Mouse (Mus musculus) small intestine, adult 2 months (tissue): ENCODE measurements around the gene Cacna2d3. TPM values are rescaled to one million over a fixed set of nuclear protein-coding genes. Genes with fewer than 3 reads are reported as not detected.

ENCODE experiments used
- H3K27ac ChIP-seq: fragments of 200-500 bp; 2 replicates; pipeline ENCODE4 v1.5.1; 2012; ENCODE audit warnings: low read depth, low read length, control low read depth, inconsistent platforms; ENCODE audit not compliant: insufficient read depth
- H3K27me3 ChIP-seq: fragments of 200-500 bp; 2 replicates; pipeline ENCODE4 v1.6.1; 2012; ENCODE audit warnings: mild to moderate bottlenecking, moderate library complexity, low read length, inconsistent platforms; ENCODE audit not compliant: control insufficient read depth, insufficient read depth
- H3K36me3 ChIP-seq: fragments of 200-500 bp; 2 replicates; pipeline ENCODE4 v1.6.1; 2012; ENCODE audit warnings: mild to moderate bottlenecking, low read length, control low read depth, inconsistent platforms; ENCODE audit not compliant: control insufficient read depth, insufficient read depth
- H3K4me1 ChIP-seq: fragments of 200-500 bp; 2 replicates; pipeline ENCODE4 v1.6.1; 2012; ENCODE audit warnings: low read length, inconsistent platforms, mixed read lengths; ENCODE audit not compliant: control insufficient read depth, insufficient read depth, insufficient read length
- H3K4me3 ChIP-seq: fragments of 200-500 bp; 2 replicates; pipeline ENCODE4 v1.5.1; 2012; ENCODE audit warnings: low read depth, mild to moderate bottlenecking, control low read depth, inconsistent platforms, low read length, moderate library complexity
- CTCF ChIP-seq: fragments of 200-500 bp; IDR thresholded peaks from 2 replicates; pipeline ENCODE4 v1.5.1; 2012; ENCODE audit warnings: low read depth, mild to moderate bottlenecking, control low read depth, inconsistent platforms, low read length, moderate library complexity, mixed read lengths; ENCODE audit not compliant: insufficient replicate concordance, insufficient read length; ENCODE audit errors: extremely low read depth
- POLR2A ChIP-seq: fragments of 200-500 bp; IDR thresholded peaks from 2 replicates; pipeline ENCODE4 v1.6.1; 2012; ENCODE audit warnings: low read depth, mild to moderate bottlenecking, control low read depth, inconsistent platforms, low read length, moderate library complexity
- WGBS: fragments of 180-500 bp; shearing (Covaris S2); methylation state at CpG from one replicate; pipeline ENCODE4 v1.1.7; 2018; 5-methylcytosine and 5-hydroxymethylcytosine counted together
- polyA plus RNA-seq: library from polyadenylated mRNA; depleted of rRNA; stranded (reverse); fragments of >200 nt; gene quantifications from 2 replicates; pipeline ENCODE4 v1.2.3, GENCODE M21; 2012

Cacna2d3 gene
- polyA plus RNA-seq, 1 experiment: 0.27 TPM

DNA sequence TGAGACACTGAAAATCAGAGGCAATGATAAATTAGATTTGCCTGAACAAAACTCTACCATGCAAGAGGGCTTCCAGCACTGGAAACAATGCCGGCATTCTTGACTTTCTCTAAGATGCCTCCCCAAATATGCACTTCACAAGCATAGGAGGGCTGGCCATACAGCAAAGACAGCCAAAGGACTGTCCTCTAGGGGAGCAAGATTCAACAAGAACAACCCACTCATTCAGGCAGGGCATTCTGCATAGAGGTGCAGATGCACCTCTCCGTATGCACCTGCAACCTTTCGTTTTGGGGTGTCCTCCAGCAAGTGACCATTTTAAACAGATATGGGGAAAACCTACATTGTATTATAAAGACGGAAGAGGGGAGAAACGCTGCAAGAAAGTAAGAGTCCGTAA lies 380.1 kb downstream of the Cacna2d3 start:
- 85% methylated on average over 6 of the region's 6 CpGs for WGBS
- Histone ChIP-seq H3K4me1 (no peaks in the 10 kb centered on the region), H3K36me3 (no peaks in the 10 kb centered on the region), H3K27me3 (no peaks in the 10 kb centered on the region), H3K4me3 (no peak overlapping the region), H3K27ac (no peak overlapping the region)
- no peak for TF ChIP-seq POLR2A
- TF ChIP-seq CTCF: no peak

DNA sequence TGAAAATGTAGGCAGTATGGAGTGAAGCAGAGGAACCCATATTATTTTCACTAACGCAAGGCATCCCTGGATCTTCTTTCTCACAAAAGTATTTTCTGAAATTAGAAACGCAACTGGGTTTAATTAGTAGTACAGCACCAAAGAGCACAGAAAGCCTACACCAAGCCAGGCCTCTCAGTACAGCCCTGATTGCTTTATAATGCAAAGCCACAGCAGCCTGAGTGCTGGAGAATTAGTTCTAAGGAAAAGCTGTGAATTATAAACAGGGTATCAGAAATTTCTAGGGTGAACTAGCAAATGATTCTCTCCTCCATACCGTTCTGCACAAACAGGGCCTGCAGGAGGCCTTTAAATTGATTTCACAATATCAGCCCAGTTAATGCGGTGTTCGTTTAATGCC lies 380.9 kb downstream of the Cacna2d3 start:
- Histone ChIP-seq H3K27me3 (no peaks in the 10 kb centered on the region), H3K4me3 (no peak overlapping the region), H3K36me3 (no peaks in the 10 kb centered on the region), H3K4me1 (no peaks in the 10 kb centered on the region), H3K27ac (no peak overlapping the region)
- TF ChIP-seq POLR2A (no peak), CTCF (no peak)
- WGBS: 81% methylated on average over 5 of the region's 5 CpGs

DNA sequence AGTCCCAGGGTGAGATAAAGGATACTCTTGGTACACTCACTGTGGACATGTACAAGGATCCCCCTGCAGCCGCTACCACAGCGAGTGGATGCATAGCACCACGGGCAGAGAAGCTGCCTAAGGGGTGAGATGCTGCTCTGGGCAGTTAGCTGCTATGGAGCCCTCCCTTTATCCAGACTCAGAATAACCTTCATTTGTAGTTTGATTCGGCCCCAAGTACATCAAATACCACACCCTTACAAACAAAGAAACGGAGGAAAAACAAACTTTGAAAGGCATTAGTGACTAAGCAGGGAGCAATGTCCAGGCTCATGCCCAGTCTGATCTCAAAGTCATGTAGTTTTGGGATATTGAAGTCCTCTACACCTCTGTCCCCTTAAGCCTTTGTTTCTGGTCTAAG lies 386.8 kb downstream of the Cacna2d3 start:
- Histone ChIP-seq H3K4me3 (no peak overlapping the region), H3K27ac (no peak overlapping the region), H3K36me3 (no peaks in the 10 kb centered on the region), H3K27me3 (no peaks in the 10 kb centered on the region), H3K4me1 (no peaks in the 10 kb centered on the region)
- no peak for TF ChIP-seq POLR2A
- no peak for TF ChIP-seq CTCF
- WGBS: 64% methylated on average over 5 of the region's 5 CpGs

DNA sequence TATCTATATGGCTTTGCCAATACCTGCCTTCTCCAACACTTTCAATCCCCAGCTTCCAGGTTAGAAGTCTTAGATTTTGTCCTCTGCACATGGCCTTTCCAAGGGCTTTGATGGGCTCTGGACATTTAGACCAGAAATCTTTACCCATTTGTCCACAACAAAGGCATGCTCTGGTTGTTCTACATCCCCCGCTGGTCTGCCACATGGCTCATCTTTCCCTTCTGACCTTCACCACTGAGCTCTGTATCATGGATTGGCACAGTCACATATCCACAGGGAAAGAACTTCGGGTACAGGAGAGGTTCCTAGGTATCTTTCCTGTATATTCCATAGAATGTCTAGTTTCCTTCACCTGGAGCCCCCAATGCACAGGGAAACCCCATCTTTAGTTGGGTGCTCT lies 387.4 kb downstream of the Cacna2d3 start:
- Histone ChIP-seq H3K36me3 (no peaks in the 10 kb centered on the region), H3K27ac (no peak overlapping the region), H3K4me1 (no peaks in the 10 kb centered on the region), H3K27me3 (no peaks in the 10 kb centered on the region), H3K4me3 (no peak overlapping the region)
- WGBS: 67% methylated on average over 2 of the region's 2 CpGs
- TF ChIP-seq POLR2A (no peak), CTCF (no peak)

DNA sequence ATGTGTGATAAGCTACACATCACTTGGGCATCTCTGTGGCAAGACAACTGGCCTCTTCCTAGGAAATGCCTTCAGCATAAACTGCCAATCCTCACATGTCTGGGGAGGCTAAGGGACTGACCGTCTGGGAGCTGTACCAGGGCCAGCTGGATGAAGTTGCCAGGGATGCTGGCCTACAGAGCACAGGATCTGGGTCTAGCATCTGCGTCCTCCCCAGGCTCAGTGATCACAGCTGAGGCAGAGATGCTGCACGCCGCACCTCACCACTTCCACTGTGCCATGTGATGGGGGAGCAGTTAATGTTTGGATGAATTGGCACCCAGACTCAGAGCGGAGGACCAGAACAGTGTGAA lies 397.3 kb downstream of the Cacna2d3 start:
- TF ChIP-seq POLR2A: no peak
- TF ChIP-seq CTCF: no peak

DNA sequence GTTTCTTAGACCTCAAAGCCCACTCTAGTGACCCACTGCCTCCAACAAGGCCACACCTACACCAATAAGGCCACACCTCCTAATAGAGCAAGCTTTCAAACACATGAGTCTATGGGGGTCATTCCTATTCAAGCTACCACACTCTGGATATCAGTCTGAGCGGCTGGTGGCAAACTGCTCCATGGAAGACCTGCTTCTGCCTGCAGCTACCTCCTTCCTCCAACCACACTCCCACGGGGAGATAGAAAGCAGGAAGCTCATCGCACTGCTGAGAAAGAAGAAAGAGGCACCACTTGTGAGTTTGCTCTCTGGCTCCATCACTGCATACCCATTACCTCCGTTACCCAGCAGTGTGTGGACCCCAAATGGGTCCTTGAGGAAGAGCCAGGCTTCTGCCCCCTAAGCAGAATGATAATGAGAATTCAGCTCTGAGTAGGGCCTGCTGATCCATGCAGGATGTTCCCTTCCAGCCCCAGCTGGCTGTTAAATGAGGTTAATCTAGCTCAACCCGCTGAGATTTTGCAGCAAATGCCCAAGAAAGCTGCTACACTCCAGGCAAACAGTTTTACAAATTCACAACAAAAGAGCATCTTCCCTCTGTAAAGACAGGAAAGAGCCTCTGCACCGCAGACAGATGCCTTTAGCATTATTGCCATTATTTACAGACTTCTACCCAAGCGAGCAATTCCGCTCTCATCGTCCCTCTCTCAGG lies 397.8 kb downstream of the Cacna2d3 start:
- no peak overlapping the region for H3K4me3 ChIP-seq
- no peaks in the 10 kb centered on the region for H3K4me1 ChIP-seq
- H3K36me3 ChIP-seq: no peaks in the 10 kb centered on the region
- H3K27ac ChIP-seq: no peak overlapping the region
- H3K27me3 ChIP-seq: no peaks in the 10 kb centered on the region
- no peak for TF ChIP-seq POLR2A
- no peak for TF ChIP-seq CTCF
- WGBS: 86% methylated on average over 9 of the region's 9 CpGs

More for the DNA sequence above, 397.3 kb downstream of the Cacna2d3 start:
- no peak overlapping the region for H3K27ac ChIP-seq
- no peaks in the 10 kb centered on the region for H3K4me1 ChIP-seq
- no peaks in the 10 kb centered on the region for H3K27me3 ChIP-seq
- H3K36me3 ChIP-seq: no peaks in the 10 kb centered on the region
- no peak overlapping the region for H3K4me3 ChIP-seq
- WGBS: 84% methylated on average over 5 of the region's 5 CpGs

DNA sequence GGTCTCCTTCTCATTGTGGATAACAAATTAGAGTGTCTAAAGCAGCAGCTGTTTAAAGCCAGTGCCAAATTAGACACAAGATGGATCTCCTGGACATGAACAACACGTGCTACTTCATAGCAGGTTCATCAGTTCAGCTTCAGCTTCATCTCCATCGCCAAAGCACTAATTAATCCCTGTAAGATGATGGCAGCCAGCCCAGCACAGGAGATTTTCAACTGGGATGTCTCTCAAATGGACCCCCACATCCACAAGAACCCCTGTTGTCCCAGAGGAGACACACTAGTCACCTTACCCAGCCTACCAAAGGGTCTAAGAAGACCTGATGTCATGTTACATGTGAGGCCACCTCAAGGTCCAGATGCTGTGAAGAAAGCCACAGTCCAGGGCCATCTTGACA lies 408.2 kb downstream of the Cacna2d3 start:
- TF ChIP-seq POLR2A (no peak), CTCF (no peak)
- Histone ChIP-seq H3K27me3 (no peaks in the 10 kb centered on the region), H3K4me3 (no peak overlapping the region), H3K36me3 (no peaks in the 10 kb centered on the region), H3K27ac (no peak overlapping the region), H3K4me1 (no peaks in the 10 kb centered on the region)
- WGBS: 76% methylated on average over 2 of the region's 2 CpGs

DNA sequence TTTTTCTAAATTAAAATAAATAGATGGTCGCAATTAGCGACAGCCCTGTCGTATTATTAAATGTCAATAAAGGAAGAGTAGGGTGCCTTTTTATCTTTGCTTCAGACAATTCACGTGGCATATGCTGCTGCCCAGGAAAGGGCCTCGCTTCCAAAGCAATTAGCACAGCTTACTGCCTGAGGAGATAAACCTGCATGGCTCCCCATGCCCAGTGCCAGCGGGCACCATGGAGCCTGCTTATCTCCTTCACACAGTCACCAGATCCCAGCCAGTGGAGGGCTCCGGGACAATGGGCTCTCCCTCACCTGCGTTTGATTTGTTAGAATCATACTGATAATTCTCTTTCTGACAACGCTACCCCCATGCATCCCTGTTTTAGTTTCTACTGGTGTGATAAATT lies 416.0 kb downstream of the Cacna2d3 start:
- Histone ChIP-seq H3K27me3 (no peaks in the 10 kb centered on the region), H3K36me3 (no peaks in the 10 kb centered on the region), H3K4me3 (no peak overlapping the region), H3K27ac (no peak overlapping the region), H3K4me1 (no peaks in the 10 kb centered on the region)
- WGBS: 63% methylated on average over 9 of the region's 9 CpGs
- TF ChIP-seq CTCF (no peak), POLR2A (no peak)
